Mouse (Mus musculus): ENCODE data around the gene Fam163a. TPM values are rescaled to one million over a fixed set of nuclear protein-coding genes. Genes with fewer than 3 reads are reported as not detected.

The Fam163a gene
- total RNA-seq, 1 experiment: 0.09 TPM

- in situ Hi-C loops (cut with MboI; ENCODE audit: low sequenced_read_pairs in 2 of 2, unreplicated experiment in 2 of 2): no loop called here
- Histone ChIP-seq H3K9ac (ENCODE audit: insufficient read depth, low read depth, low read length, poor library complexity, severe bottlenecking) (no peak overlapping the region), H3K4me1 (ENCODE audit: control insufficient read depth in 2 of 2, insufficient read depth in 2 of 2, low read length in 2 of 2, poor library complexity in 1 of 2) (no peaks in the 10 kb centered on the region; a peak in 1 of 4 replicates), H3K27ac (ENCODE audit: insufficient read depth, low read depth, low read length, poor library complexity, severe bottlenecking) (no peak overlapping the region), H3K9me3 (ENCODE audit: control insufficient read depth, insufficient read depth, low read depth, low read length) (no peaks in the 10 kb centered on the region), H3K4me3 (ENCODE audit: insufficient read depth in 1 of 2, low read depth in 1 of 2, low read length in 2 of 2, poor library complexity in 1 of 2, severe bottlenecking in 1 of 2) (no peak overlapping the region), H3K36me3 (ENCODE audit: control insufficient read depth, insufficient read depth, low read length, poor library complexity, severe bottlenecking) (no peaks in the 10 kb centered on the region)
- no peak for DNase-seq (ENCODE audit: low read depth, low spot score)
- TF ChIP-seq ZNF384 (IDR thresholded peaks at IDR 0.05; ENCODE audit: low read depth, low read length) (no peak), CHD2 (IDR thresholded peaks at IDR 0.05; ENCODE audit: low read depth, low read length) (no peak), MAFK (IDR thresholded peaks at IDR 0.05; ENCODE audit: insufficient read depth, low read depth, low read length) (no peak), ZC3H11A (IDR thresholded peaks at IDR 0.05; ENCODE audit: borderline replicate concordance, low read depth, low read length) (no peak), HCFC1 (IDR thresholded peaks at IDR 0.05; ENCODE audit: borderline replicate concordance, insufficient read depth, low read length) (no peak)
Observed at GRCm38 (mm10) chr1:156201069-156201468, 3.8 kb downstream of the Fam163a start.

- H3K4me3 ChIP-seq (ENCODE audit: insufficient read depth in 1 of 2, low read depth in 1 of 2, low read length in 2 of 2, poor library complexity in 1 of 2, severe bottlenecking in 1 of 2): no peak overlapping the region
- in situ Hi-C loops (cut with MboI; ENCODE audit: low sequenced_read_pairs in 2 of 2, unreplicated experiment in 2 of 2): no loop called here
- H3K4me1 ChIP-seq (ENCODE audit: control insufficient read depth in 2 of 2, insufficient read depth in 2 of 2, low read length in 2 of 2, poor library complexity in 1 of 2): no peaks in the 10 kb centered on the region; a peak in 1 of 4 replicates
- H3K9me3 ChIP-seq (ENCODE audit: control insufficient read depth, insufficient read depth, low read depth, low read length): no peaks in the 10 kb centered on the region
- H3K36me3 ChIP-seq (ENCODE audit: control insufficient read depth, insufficient read depth, low read length, poor library complexity, severe bottlenecking): no peaks in the 10 kb centered on the region
- no peak for DNase-seq (ENCODE audit: low read depth, low spot score)
- no peak for TF ChIP-seq MAFK (IDR thresholded peaks at IDR 0.05; ENCODE audit: insufficient read depth, low read depth, low read length)
- TF ChIP-seq CHD2 (IDR thresholded peaks at IDR 0.05; ENCODE audit: low read depth, low read length): no peak
- no peak for TF ChIP-seq ZC3H11A (IDR thresholded peaks at IDR 0.05; ENCODE audit: borderline replicate concordance, low read depth, low read length)
- TF ChIP-seq HCFC1 (IDR thresholded peaks at IDR 0.05; ENCODE audit: borderline replicate concordance, insufficient read depth, low read length): no peak
- no peak for TF ChIP-seq ZNF384 (IDR thresholded peaks at IDR 0.05; ENCODE audit: low read depth, low read length)
- H3K27ac ChIP-seq (ENCODE audit: insufficient read depth, low read depth, low read length, poor library complexity, severe bottlenecking): no peak overlapping the region
- no peak overlapping the region for H3K9ac ChIP-seq (ENCODE audit: insufficient read depth, low read depth, low read length, poor library complexity, severe bottlenecking)
Observed at GRCm38 (mm10) chr1:156197588-156197987, 7.2 kb downstream of the Fam163a start.

- no peak for TF ChIP-seq HCFC1 (IDR thresholded peaks at IDR 0.05; ENCODE audit: borderline replicate concordance, insufficient read depth, low read length)
- no peak for TF ChIP-seq CHD2 (IDR thresholded peaks at IDR 0.05; ENCODE audit: low read depth, low read length)
- TF ChIP-seq ZC3H11A (IDR thresholded peaks at IDR 0.05; ENCODE audit: borderline replicate concordance, low read depth, low read length): no peak
- no peak for TF ChIP-seq MAFK (IDR thresholded peaks at IDR 0.05; ENCODE audit: insufficient read depth, low read depth, low read length)
- TF ChIP-seq ZNF384 (IDR thresholded peaks at IDR 0.05; ENCODE audit: low read depth, low read length): no peak
- Histone ChIP-seq H3K36me3 (ENCODE audit: control insufficient read depth, insufficient read depth, low read length, poor library complexity, severe bottlenecking) (no peaks in the 10 kb centered on the region), H3K9ac (ENCODE audit: insufficient read depth, low read depth, low read length, poor library complexity, severe bottlenecking) (no peak overlapping the region), H3K9me3 (ENCODE audit: control insufficient read depth, insufficient read depth, low read depth, low read length) (no peaks in the 10 kb centered on the region), H3K27ac (ENCODE audit: insufficient read depth, low read depth, low read length, poor library complexity, severe bottlenecking) (no peak overlapping the region), H3K4me1 (ENCODE audit: control insufficient read depth in 2 of 2, insufficient read depth in 2 of 2, low read length in 2 of 2, poor library complexity in 1 of 2) (no peaks in the 10 kb centered on the region), H3K4me3 (ENCODE audit: insufficient read depth in 1 of 2, low read depth in 1 of 2, low read length in 2 of 2, poor library complexity in 1 of 2, severe bottlenecking in 1 of 2) (no peak overlapping the region)
- no peak for DNase-seq (ENCODE audit: low read depth, low spot score)
- in situ Hi-C loops (cut with MboI; ENCODE audit: low sequenced_read_pairs in 2 of 2, unreplicated experiment in 2 of 2): no loop called here
Observed at GRCm38 (mm10) chr1:156193292-156193691, 11.5 kb downstream of the Fam163a start.

- Histone ChIP-seq H3K9ac (ENCODE audit: insufficient read depth, low read depth, low read length, poor library complexity, severe bottlenecking) (no peak overlapping the region), H3K4me3 (ENCODE audit: insufficient read depth in 1 of 2, low read depth in 1 of 2, low read length in 2 of 2, poor library complexity in 1 of 2, severe bottlenecking in 1 of 2) (no peak overlapping the region), H3K36me3 (ENCODE audit: control insufficient read depth, insufficient read depth, low read length, poor library complexity, severe bottlenecking) (no peaks in the 10 kb centered on the region), H3K27ac (ENCODE audit: insufficient read depth, low read depth, low read length, poor library complexity, severe bottlenecking) (no peak overlapping the region), H3K4me1 (ENCODE audit: control insufficient read depth in 2 of 2, insufficient read depth in 2 of 2, low read length in 2 of 2, poor library complexity in 1 of 2) (no peaks in the 10 kb centered on the region), H3K9me3 (ENCODE audit: control insufficient read depth, insufficient read depth, low read depth, low read length) (no peaks in the 10 kb centered on the region)
- in situ Hi-C loops (cut with MboI; ENCODE audit: low sequenced_read_pairs in 2 of 2, unreplicated experiment in 2 of 2): no loop called here
- DNase-seq (ENCODE audit: low read depth, low spot score): no peak
- TF ChIP-seq CHD2 (IDR thresholded peaks at IDR 0.05; ENCODE audit: low read depth, low read length): no peak
- no peak for TF ChIP-seq ZNF384 (IDR thresholded peaks at IDR 0.05; ENCODE audit: low read depth, low read length)
- no peak for TF ChIP-seq ZC3H11A (IDR thresholded peaks at IDR 0.05; ENCODE audit: borderline replicate concordance, low read depth, low read length)
- no peak for TF ChIP-seq HCFC1 (IDR thresholded peaks at IDR 0.05; ENCODE audit: borderline replicate concordance, insufficient read depth, low read length)
- TF ChIP-seq MAFK (IDR thresholded peaks at IDR 0.05; ENCODE audit: insufficient read depth, low read depth, low read length): no peak
Observed at GRCm38 (mm10) chr1:156192853-156193252, 12.0 kb downstream of the Fam163a start.

GRCm38 (mm10) chr1:156186646-156187045, 18.2 kb downstream of the Fam163a start:
- Histone ChIP-seq H3K36me3 (ENCODE audit: control insufficient read depth, insufficient read depth, low read length, poor library complexity, severe bottlenecking) (no peaks in the 10 kb centered on the region), H3K27ac (ENCODE audit: insufficient read depth, low read depth, low read length, poor library complexity, severe bottlenecking) (no peak overlapping the region), H3K9ac (ENCODE audit: insufficient read depth, low read depth, low read length, poor library complexity, severe bottlenecking) (no peak overlapping the region), H3K9me3 (ENCODE audit: control insufficient read depth, insufficient read depth, low read depth, low read length) (no peaks in the 10 kb centered on the region), H3K4me3 (ENCODE audit: insufficient read depth in 1 of 2, low read depth in 1 of 2, low read length in 2 of 2, poor library complexity in 1 of 2, severe bottlenecking in 1 of 2) (no peak overlapping the region), H3K4me1 (ENCODE audit: control insufficient read depth in 2 of 2, insufficient read depth in 2 of 2, low read length in 2 of 2, poor library complexity in 1 of 2) (no peaks in the 10 kb centered on the region)
- TF ChIP-seq MAFK (IDR thresholded peaks at IDR 0.05; ENCODE audit: insufficient read depth, low read depth, low read length) (no peak), ZC3H11A (IDR thresholded peaks at IDR 0.05; ENCODE audit: borderline replicate concordance, low read depth, low read length) (no peak), CHD2 (IDR thresholded peaks at IDR 0.05; ENCODE audit: low read depth, low read length) (no peak), ZNF384 (IDR thresholded peaks at IDR 0.05; ENCODE audit: low read depth, low read length) (no peak), HCFC1 (IDR thresholded peaks at IDR 0.05; ENCODE audit: borderline replicate concordance, insufficient read depth, low read length) (no peak)
- in situ Hi-C loops (cut with MboI; ENCODE audit: low sequenced_read_pairs in 2 of 2, unreplicated experiment in 2 of 2): no loop called here
- DNase-seq (ENCODE audit: low read depth, low spot score): no peak

Data from ES-E14 (cell line).